Mouse (Mus musculus): ENCODE measurements around the gene Eml6.

GRCm38 (mm10) chr11:29864269-29864668 is 161.6 kb downstream of the Eml6 start:
- no peak for TF ChIP-seq TAL1 (IDR thresholded peaks at IDR 0.05; ENCODE audit: low read length)
- no peak for TF ChIP-seq GATA1 (IDR thresholded peaks at IDR 0.05; ENCODE audit: low read length)
